Mouse (Mus musculus): ENCODE measurements around the gene 2810459M11Rik. TPM values are rescaled to one million over a fixed set of nuclear protein-coding genes. Genes with fewer than 3 reads are reported as not detected.
"Not testable (repeated sequence)": the region's sequence is repeated elsewhere in the genome, so short reads cannot be mapped to it uniquely, and the experiment has no call there.

Gene 2810459M11Rik
- 0.35 and 0.49 TPM in 2 replicates for polyA plus RNA-seq (2014; fragmentation: Nextera tagmentation; extraction: Ambion mirVana)

DNA sequence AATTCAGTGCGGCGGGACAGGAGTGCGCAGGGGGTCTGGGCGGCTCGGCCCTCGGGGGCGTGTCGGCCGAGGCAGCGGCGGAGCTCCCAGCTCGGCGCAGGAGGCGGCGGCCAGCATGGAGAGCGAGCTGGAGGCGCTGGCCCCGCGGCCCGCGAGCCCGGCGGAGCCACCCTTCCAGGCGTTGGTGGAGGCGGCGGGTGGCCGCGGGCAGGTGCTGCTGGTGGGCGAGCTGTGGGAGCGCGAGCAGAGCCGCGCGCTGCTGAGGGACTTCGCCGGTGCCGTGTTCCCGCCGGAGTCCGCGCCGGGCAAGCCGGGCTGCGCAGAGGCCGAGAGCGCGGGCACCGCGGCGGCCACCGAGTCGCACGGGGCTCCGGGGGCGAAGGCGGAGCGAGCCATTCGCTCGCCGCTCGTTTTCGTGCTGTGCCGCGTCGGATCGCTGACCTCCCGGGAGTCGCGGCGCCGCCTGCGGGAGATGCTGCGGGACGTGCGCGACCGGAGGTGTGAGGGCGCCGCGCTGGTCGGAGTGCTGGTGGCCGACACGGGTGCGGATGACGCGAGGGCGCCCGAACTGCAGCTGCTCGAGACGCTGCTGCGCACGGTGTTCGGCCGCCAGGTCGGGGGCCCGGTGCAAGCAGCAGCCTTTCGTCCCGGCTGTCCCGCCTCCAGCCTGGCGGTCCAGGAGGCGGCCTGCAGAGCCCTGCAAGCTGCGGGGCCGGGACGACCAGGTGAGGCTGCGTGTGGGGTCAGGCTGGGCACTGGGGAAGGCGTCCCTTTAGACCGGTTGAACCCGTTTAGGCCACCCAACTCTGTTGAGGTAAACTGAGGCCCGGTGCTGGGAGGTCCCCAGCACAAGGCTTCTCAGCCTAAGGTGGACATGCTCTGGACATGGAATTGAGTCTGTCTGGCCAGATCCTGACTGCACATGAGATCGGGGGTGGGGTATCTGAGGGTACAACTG, at the start of gene 2810459M11Rik:
Gene 2810459M11Rik (plus strand): TSS at position 16 of the 958 bp plus-strand sequence.
- peaks cover 5% of the 10 kb centered on the region; the same call in 1 of the 2 replicates for H3K4me1 ChIP-seq (ENCODE audit: control insufficient read depth, insufficient read depth, low read length)
- H3K9me3 ChIP-seq (ENCODE audit: control insufficient read depth, low read length), result no peaks in the 10 kb centered on the region
- H3K4me2 ChIP-seq (ENCODE audit: low read depth, severe bottlenecking), result peak within 1 kb of the TSS; percentile 97
- under 1% methylated on average over 101 of the region's 110 CpGs for WGBS
- H3K9ac ChIP-seq (ENCODE audit: low read length), result peak within 1 kb of the TSS; percentile 52
- H3K27me3 ChIP-seq (ENCODE audit: control insufficient read depth, insufficient read depth, low read length), result peaks cover 37% of the 10 kb centered on the region
- H3K4me3 ChIP-seq (ENCODE audit: low read depth, low read length), result peak within 1 kb of the TSS; percentile 47
- ATAC-seq (ENCODE audit: insufficient number of reproducible peaks, low FRiP score, low TSS enrichment, low read depth) (peak; percentile 77), DNase-seq (ENCODE audit: low spot score) (peak; percentile 66)
- no peaks in the 10 kb centered on the region for H3K36me3 ChIP-seq (ENCODE audit: control insufficient read depth, insufficient read depth, low read length)
- no peak within 1 kb of the TSS for H3K27ac ChIP-seq (replicated peaks; ENCODE audit: low read depth, low read length)

DNA sequence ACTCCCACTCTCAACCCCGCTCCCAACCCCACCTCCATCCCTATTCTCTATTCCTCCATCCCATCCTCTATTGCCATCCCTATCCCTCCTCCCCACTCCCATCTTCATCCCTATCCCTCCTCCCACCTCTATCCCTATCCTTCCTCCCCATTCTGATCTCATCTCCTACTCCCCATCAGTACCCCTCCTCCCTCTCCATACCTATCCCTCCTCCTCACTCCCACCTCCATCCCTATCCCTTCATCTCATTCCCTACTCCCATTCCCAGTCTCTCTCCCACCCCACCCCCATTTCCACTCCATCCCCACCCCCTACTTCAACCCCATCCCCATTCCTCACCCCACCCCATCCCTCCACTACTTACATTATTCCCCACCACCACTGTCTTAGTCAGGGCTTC, 48.4 kb upstream of the 2810459M11Rik start:
- Histone ChIP-seq H3K4me3 (ENCODE audit: low read depth, low read length) (no peak overlapping the region), H3K36me3 (ENCODE audit: control insufficient read depth, insufficient read depth, low read length) (no peaks in the 10 kb centered on the region), H3K4me2 (ENCODE audit: low read depth, severe bottlenecking) (no peak overlapping the region), H3K9me3 (ENCODE audit: control insufficient read depth, low read length) (no peaks in the 10 kb centered on the region), H3K27me3 (ENCODE audit: control insufficient read depth, insufficient read depth, low read length) (no peaks in the 10 kb centered on the region), H3K9ac (ENCODE audit: low read length) (no peak overlapping the region), H3K4me1 (ENCODE audit: control insufficient read depth, insufficient read depth, low read length) (no peaks in the 10 kb centered on the region), H3K27ac (replicated peaks; ENCODE audit: low read depth, low read length) (no peak overlapping the region)
- 94% methylated on average over 1 of the region's 1 CpGs for WGBS
- DNase-seq (ENCODE audit: low spot score) (no peak), ATAC-seq (ENCODE audit: insufficient number of reproducible peaks, low FRiP score, low TSS enrichment, low read depth) (no peak)

DNA sequence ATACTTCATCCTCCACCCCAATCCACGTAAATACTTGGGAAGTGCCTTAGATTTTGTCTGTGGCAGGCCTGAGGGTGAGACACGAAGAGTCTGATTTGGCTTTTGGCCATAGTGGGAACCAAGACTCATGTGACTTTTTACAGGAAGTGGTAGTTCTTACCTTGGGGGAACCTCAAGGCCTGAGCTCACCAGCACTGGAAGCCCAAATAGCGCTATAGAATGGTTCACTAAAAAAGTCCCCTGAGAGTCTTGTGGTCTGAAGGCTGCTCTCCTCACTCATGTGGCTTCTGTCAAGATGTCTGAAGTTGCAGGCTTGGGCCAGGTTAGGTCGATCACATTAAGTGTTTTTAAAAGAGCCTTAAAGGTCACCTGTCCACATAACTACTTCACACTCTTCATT, 47.7 kb upstream of the 2810459M11Rik start:
- H3K4me2 ChIP-seq (ENCODE audit: low read depth, severe bottlenecking), result no peak overlapping the region
- H3K9ac ChIP-seq (ENCODE audit: low read length), result no peak overlapping the region
- ATAC-seq (ENCODE audit: insufficient number of reproducible peaks, low FRiP score, low TSS enrichment, low read depth), result no peak
- WGBS, result 86% methylated on average over 4 of the region's 4 CpGs
- no peak overlapping the region for H3K27ac ChIP-seq (replicated peaks; ENCODE audit: low read depth, low read length)
- no peaks in the 10 kb centered on the region for H3K4me1 ChIP-seq (ENCODE audit: control insufficient read depth, insufficient read depth, low read length)
- H3K36me3 ChIP-seq (ENCODE audit: control insufficient read depth, insufficient read depth, low read length), result no peaks in the 10 kb centered on the region
- no peak overlapping the region for H3K4me3 ChIP-seq (ENCODE audit: low read depth, low read length)
- no peaks in the 10 kb centered on the region for H3K9me3 ChIP-seq (ENCODE audit: control insufficient read depth, low read length)
- DNase-seq (ENCODE audit: low spot score), result no peak
- no peaks in the 10 kb centered on the region for H3K27me3 ChIP-seq (ENCODE audit: control insufficient read depth, insufficient read depth, low read length)

DNA sequence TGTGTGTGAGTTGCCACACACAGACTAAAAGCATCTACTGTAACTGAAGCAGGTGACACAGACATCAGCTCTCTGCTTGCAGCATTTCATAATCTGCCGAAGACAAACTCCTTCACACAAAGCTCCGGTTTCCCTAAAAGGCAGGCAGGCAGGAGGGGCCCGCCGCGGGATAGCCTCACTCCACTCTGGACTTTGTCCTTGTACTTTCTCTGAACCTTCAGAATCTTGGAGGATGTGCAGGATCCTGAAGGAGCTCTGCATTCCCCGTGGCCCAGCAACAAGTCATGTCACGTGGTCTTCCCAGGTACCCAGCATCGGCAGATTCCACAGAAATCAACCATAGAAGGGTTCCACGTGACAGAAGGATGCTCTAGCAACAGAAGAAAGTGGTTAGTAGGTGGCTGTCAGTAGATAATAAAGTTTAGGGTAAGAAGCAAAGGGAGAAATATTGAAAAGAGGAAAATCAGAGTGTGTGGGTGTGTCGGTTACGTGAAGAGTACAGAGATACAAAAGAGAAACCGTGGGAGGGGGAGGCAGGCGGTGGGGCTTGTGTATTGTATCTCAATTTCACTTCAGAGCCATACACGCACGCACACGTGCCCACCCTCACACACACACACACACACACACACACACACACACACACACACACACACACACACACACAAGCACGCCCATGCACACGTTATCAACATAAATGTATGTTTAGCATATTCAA, 45.7 kb upstream of the 2810459M11Rik start:
- ATAC-seq (ENCODE audit: insufficient number of reproducible peaks, low FRiP score, low TSS enrichment, low read depth) (no peak), DNase-seq (ENCODE audit: low spot score) (no peak)
- 87% methylated on average over 18 of the region's 18 CpGs for WGBS
- Histone ChIP-seq H3K9me3 (ENCODE audit: control insufficient read depth, low read length) (no peaks in the 10 kb centered on the region), H3K4me2 (ENCODE audit: low read depth, severe bottlenecking) (no peak overlapping the region), H3K4me3 (ENCODE audit: low read depth, low read length) (no peak overlapping the region), H3K27ac (replicated peaks; ENCODE audit: low read depth, low read length) (no peak overlapping the region), H3K36me3 (ENCODE audit: control insufficient read depth, insufficient read depth, low read length) (no peaks in the 10 kb centered on the region), H3K27me3 (ENCODE audit: control insufficient read depth, insufficient read depth, low read length) (no peaks in the 10 kb centered on the region), H3K9ac (ENCODE audit: low read length) (no peak overlapping the region), H3K4me1 (ENCODE audit: control insufficient read depth, insufficient read depth, low read length) (no peaks in the 10 kb centered on the region)

DNA sequence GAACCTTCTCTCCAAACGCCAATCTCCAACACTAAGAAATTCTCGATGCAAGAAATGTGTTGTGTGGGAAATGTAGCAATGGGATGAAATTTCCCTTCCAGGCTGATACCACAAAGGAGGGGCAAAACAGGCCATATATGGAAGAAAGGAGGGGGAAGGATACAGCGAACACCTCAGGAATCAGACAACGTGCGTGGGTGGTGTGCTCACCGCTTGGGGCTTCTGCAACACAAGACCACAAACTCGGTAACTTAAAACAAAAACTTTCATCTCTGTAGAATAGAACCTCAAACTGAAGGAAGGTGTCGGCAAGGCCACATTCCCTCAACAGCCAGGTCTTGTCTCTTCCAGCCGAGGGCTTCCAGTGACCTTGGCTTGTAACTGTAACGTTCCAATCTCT, 40.1 kb upstream of the 2810459M11Rik start:
- no peak overlapping the region for H3K4me3 ChIP-seq (ENCODE audit: low read depth, low read length)
- 93% methylated on average over 10 of the region's 10 CpGs for WGBS
- ATAC-seq (ENCODE audit: insufficient number of reproducible peaks, low FRiP score, low TSS enrichment, low read depth), result no peak
- H3K27ac ChIP-seq (replicated peaks; ENCODE audit: low read depth, low read length), result no peak overlapping the region
- no peak overlapping the region for H3K4me2 ChIP-seq (ENCODE audit: low read depth, severe bottlenecking)
- no peaks in the 10 kb centered on the region for H3K36me3 ChIP-seq (ENCODE audit: control insufficient read depth, insufficient read depth, low read length)
- no peak overlapping the region for H3K9ac ChIP-seq (ENCODE audit: low read length)
- no peaks in the 10 kb centered on the region for H3K4me1 ChIP-seq (ENCODE audit: control insufficient read depth, insufficient read depth, low read length)
- no peaks in the 10 kb centered on the region for H3K27me3 ChIP-seq (ENCODE audit: control insufficient read depth, insufficient read depth, low read length)
- DNase-seq (ENCODE audit: low spot score), result no peak
- no peaks in the 10 kb centered on the region for H3K9me3 ChIP-seq (ENCODE audit: control insufficient read depth, low read length)

DNA sequence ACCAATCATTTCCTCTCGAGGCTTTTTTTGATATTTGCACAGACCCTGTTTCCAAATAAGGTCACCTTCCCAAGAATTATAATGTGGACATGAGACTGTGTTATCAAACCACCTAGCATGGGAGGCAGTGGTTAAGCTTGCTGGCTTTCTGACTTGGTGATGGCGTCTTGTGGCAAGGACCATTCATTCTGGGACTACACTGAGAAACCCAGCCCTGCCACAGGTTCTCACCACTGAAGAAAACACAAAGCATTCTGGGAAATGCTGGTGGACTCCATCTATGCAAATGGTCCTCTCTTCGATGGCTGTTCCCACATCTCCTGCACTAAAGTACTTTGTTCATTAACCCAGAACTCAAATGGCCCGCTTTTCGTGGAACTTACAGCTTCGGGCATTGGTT, 39.6 kb upstream of the 2810459M11Rik start:
- 90% methylated on average over 6 of the region's 6 CpGs for WGBS
- H3K4me2 ChIP-seq (ENCODE audit: low read depth, severe bottlenecking), result no peak overlapping the region
- no peaks in the 10 kb centered on the region for H3K4me1 ChIP-seq (ENCODE audit: control insufficient read depth, insufficient read depth, low read length)
- no peaks in the 10 kb centered on the region for H3K27me3 ChIP-seq (ENCODE audit: control insufficient read depth, insufficient read depth, low read length)
- ATAC-seq (ENCODE audit: insufficient number of reproducible peaks, low FRiP score, low TSS enrichment, low read depth) (no peak), DNase-seq (ENCODE audit: low spot score) (no peak)
- H3K9ac ChIP-seq (ENCODE audit: low read length), result no peak overlapping the region
- H3K36me3 ChIP-seq (ENCODE audit: control insufficient read depth, insufficient read depth, low read length), result no peaks in the 10 kb centered on the region
- no peaks in the 10 kb centered on the region for H3K9me3 ChIP-seq (ENCODE audit: control insufficient read depth, low read length)
- no peak overlapping the region for H3K4me3 ChIP-seq (ENCODE audit: low read depth, low read length)
- H3K27ac ChIP-seq (replicated peaks; ENCODE audit: low read depth, low read length), result no peak overlapping the region

DNA sequence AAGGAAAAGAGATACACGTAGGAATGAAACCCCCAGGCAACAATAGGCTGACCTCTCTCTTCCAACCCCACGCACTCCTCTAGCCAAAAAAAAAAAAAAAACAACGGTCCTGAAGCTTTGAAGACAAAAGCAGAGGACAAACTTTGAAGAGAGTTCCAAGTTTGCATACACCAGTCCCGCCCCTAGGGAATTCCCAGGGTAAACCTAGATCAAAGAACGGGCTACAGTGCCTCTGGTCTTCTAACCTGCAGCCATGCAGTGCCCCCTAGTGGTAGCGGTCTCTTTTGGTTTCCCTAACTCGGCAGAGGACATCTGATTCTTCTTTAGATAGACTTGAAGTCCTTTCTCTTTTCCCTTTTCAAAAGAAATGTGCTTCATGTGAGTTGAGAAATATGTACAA, 37.9 kb upstream of the 2810459M11Rik start:
- Histone ChIP-seq H3K4me2 (ENCODE audit: low read depth, severe bottlenecking) (no peak overlapping the region), H3K27me3 (ENCODE audit: control insufficient read depth, insufficient read depth, low read length) (no peaks in the 10 kb centered on the region)
- ATAC-seq (ENCODE audit: insufficient number of reproducible peaks, low FRiP score, low TSS enrichment, low read depth), result no peak; the same call in 1 of the 2 replicates

DNA sequence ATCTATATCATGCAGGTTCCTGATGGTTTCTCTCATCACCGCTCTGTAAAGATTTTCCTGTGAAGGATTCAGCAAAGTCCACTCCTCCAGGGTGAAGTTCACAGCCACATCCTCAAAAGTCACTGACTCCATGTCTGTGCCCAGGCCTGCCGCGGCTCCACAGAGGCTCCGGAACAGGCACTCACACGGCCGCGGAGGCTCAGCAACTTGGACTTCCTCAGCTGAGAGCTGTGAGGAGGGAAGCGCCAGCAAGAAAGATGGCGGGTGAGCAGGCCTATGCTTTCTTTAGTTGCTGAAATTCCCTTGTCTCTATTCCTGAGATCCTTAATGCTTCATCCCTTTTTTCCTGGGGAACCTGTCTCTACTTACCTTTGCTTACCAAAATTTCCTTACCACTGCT, 29.9 kb upstream of the 2810459M11Rik start:
- peaks cover 18% of the 10 kb centered on the region for H3K27me3 ChIP-seq (ENCODE audit: control insufficient read depth, insufficient read depth, low read length)
- DNase-seq (ENCODE audit: low spot score); H3K9ac ChIP-seq (ENCODE audit: low read length); H3K4me2 ChIP-seq (ENCODE audit: low read depth, severe bottlenecking); H3K4me3 ChIP-seq (ENCODE audit: low read depth, low read length); H3K4me1 ChIP-seq (ENCODE audit: control insufficient read depth, insufficient read depth, low read length); H3K9me3 ChIP-seq (ENCODE audit: control insufficient read depth, low read length); H3K27ac ChIP-seq (replicated peaks; ENCODE audit: low read depth, low read length); H3K36me3 ChIP-seq (ENCODE audit: control insufficient read depth, insufficient read depth, low read length); ATAC-seq (ENCODE audit: insufficient number of reproducible peaks, low FRiP score, low TSS enrichment, low read depth): not testable (repeated sequence)
- WGBS, result 93% methylated on average over 9 of the region's 9 CpGs

More for the DNA sequence above, 37.9 kb upstream of the 2810459M11Rik start:
- WGBS, result under 1% methylated on average over 7 of the region's 7 CpGs
- Histone ChIP-seq H3K36me3 (ENCODE audit: control insufficient read depth, insufficient read depth, low read length) (no peaks in the 10 kb centered on the region), H3K4me1 (ENCODE audit: control insufficient read depth, insufficient read depth, low read length) (no peaks in the 10 kb centered on the region), H3K27ac (replicated peaks; ENCODE audit: low read depth, low read length) (no peak overlapping the region), H3K4me3 (ENCODE audit: low read depth, low read length) (no peak overlapping the region), H3K9ac (ENCODE audit: low read length) (no peak overlapping the region), H3K9me3 (ENCODE audit: control insufficient read depth, low read length) (no peaks in the 10 kb centered on the region)
- peak; percentile 93 for DNase-seq (ENCODE audit: low spot score)
